Mouse (Mus musculus) gastrocnemius, postnatal 14 days (tissue): ENCODE data around the gene Atxn1. TPM values are rescaled to one million over a fixed set of nuclear protein-coding genes. Genes with fewer than 3 reads are reported as not detected.

Source experiments
- DNase-seq: peaks from one replicate; pipeline ENCODE4 v3.0.0; 2021; ENCODE audit warnings: mixed read lengths
- intact Hi-C: fragments of 180-260 bp; cut with DNase I; formaldehyde crosslinking; loops from one replicate; pipeline ENCODE4 v1.15.1; 2025; ENCODE audit warnings: low total_unique reads
- total RNA-seq, 2 experiments: library from RNA; stranded (reverse); gene quantifications; 2 replicates each; pipeline ENCODE4 v1.2.3; 2021

The Atxn1 gene
- total RNA-seq, 2 experiments from 2014 or later, result 23.5 to 23.8 TPM

GRCm38 (mm10) chr13:45530754-45531153 lies 434.1 kb downstream of the Atxn1 start:
- intact Hi-C loops, result no loop called here

DNA sequence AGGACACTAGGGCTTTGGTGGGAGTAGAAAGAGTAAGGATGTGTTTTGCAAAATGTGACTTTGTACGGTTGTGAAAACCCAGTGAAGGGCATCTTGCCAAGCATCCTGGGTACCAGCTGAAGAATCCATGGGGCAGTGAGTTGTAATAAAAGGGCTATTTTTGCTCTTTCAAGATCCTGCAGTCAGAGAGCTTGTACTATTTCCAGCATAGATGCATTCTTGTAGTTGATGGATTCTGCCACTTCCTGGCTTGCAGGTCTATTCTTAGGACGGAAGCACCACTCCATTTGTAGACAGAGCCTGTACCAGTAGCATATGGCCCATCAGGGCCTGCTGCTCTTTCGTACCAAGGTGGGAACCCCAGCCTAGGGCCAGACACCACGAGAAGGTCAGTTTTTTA lies 436.0 kb downstream of the Atxn1 start:
- intact Hi-C loops, result no loop called here
- DNase-seq, result no peak

More at GRCm38 (mm10) chr13:45530754-45531153, 434.1 kb downstream of the Atxn1 start:
- DNase-seq, result no peak

DNA sequence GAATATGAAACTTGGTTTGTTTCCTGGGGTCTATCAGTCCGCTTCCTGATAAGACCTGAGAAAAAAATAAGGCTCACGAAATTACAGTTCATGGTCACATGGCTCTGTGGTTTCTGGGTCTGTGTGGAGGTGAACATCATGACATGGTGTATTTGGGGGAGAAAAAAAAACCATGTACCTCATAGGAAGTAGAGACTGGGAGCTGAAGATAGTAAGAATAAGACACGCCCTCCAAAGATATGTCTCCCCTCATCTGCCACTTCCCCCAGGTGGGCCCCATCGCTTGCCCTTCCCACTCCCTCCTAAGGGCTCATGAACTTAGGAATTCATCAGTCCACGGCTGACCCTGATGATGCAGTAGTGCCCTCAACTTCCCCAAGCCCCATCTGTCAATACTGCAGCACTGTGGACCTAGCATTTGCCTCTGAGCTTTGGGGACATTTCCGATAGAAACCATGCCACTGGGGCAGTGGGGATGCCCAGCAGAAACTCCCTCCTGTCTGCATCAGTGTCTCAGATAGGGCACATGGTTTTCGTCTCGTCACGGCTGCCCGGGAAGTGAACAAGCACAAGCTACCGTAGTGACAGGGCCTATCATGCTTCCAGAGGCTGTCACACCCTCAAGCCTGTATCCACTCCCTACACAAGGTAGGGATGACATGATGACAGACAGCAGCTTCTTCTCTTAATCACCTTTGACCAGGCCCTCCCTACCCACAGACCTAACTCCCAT lies 437.4 kb downstream of the Atxn1 start:
- intact Hi-C loops, result no loop called here

DNA sequence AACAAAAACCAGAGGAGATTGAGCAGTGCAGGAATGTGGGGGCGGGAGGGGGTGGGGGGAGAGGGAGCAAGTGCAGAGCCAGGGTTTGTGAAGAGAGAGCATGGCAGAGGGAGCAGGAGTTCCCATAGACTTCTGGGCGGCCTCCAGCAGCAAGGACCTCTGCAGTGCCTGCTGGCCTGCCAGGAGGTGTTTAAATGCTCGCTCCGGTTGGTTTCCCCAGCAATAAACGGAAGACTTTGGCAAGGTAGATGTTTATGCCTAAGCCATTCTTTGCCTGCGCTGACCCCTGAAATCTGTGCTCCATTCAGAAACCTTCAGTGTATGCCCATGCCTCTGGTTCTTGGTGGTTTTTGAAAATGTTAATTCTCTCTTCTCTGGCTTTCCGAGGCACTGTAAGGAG lies 438.6 kb downstream of the Atxn1 start:
- intact Hi-C loops, result no loop called here
- no peak for DNase-seq

More for the DNA sequence above, 437.4 kb downstream of the Atxn1 start:
- DNase-seq, result no peak

- DNase-seq, result no peak
- intact Hi-C loops, result no loop called here
These were observed 439.9 kb downstream of the Atxn1 start for GRCm38 (mm10) chr13:45524791-45525435.

DNA sequence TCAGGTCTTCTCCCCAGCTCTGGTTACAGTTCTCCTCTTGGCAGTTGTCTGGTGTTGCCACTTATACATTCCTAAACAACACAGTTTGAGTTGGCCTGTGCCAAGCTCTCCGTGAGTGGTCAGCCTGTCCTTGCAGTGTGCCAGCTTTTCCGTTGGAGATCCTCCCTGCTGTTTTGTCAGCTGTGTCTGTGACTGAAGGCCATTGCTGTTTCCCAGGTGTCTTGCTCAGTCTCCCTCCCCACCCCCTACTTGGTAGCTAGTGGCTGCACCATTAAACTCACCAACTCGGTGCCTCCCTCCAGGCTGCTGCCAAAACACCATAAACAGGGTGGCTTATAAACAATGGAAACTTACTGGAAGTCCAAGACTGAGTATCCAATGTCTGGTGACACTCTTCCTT lies 440.5 kb downstream of the Atxn1 start:
- no peak for DNase-seq

GRCm38 (mm10) chr13:45516501-45517393 lies 448.1 kb downstream of the Atxn1 start:
- no peak for DNase-seq
- intact Hi-C loops, result no loop called here

More for the DNA sequence above, 440.5 kb downstream of the Atxn1 start:
- intact Hi-C loops, result no loop called here

DNA sequence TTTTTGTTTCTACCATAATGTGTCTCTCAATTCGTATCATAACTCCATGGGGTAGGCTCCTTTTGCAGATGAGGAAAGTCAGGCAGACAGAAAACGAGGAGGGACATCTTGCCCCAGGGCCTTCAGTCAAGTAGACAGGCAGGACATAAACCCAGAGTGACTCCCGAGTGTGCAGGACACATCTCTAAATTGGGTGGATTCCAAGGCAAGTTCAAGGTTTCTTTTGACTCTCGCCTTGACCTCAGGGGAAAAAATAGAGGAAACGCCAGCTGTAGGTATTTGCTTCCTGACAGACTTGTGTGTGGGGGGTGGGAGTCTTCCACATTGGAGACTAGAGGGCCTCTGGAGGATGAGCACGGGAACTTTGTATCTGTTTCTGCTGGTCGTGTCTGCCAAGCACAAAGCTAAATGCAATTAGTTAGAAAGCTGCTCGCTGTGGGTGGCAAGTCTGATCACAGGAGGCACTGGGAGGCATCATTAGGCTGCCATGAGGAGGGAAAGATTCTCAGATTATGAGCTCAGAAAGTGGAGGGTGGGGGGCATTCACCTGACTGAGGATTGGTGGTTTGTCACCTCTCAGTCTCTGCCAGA lies 449.9 kb downstream of the Atxn1 start:
- no peak for DNase-seq
- intact Hi-C loops, result no loop called here

- no peak for DNase-seq
- intact Hi-C loops, result no loop called here
These were observed 450.7 kb downstream of the Atxn1 start for GRCm38 (mm10) chr13:45514115-45514514.

GRCm38 (mm10) chr13:45513009-45513984 lies 451.5 kb downstream of the Atxn1 start:
- no peak for DNase-seq
- intact Hi-C loops, result no loop called here

- DNase-seq, result no peak
- intact Hi-C loops, result no loop called here
These were observed 452.3 kb downstream of the Atxn1 start for GRCm38 (mm10) chr13:45512531-45512930.

GRCm38 (mm10) chr13:45511706-45512435 lies 452.9 kb downstream of the Atxn1 start:
- DNase-seq, result no peak
- intact Hi-C loops, result no loop called here

GRCm38 (mm10) chr13:45509366-45509765 lies 455.4 kb downstream of the Atxn1 start:
- intact Hi-C loops, result no loop called here

GRCm38 (mm10) chr13:45508495-45508894 lies 456.3 kb downstream of the Atxn1 start:
- DNase-seq, result peak; percentile 69
- intact Hi-C loops, result no loop called here

More at GRCm38 (mm10) chr13:45509366-45509765, 455.4 kb downstream of the Atxn1 start:
- DNase-seq, result no peak

DNA sequence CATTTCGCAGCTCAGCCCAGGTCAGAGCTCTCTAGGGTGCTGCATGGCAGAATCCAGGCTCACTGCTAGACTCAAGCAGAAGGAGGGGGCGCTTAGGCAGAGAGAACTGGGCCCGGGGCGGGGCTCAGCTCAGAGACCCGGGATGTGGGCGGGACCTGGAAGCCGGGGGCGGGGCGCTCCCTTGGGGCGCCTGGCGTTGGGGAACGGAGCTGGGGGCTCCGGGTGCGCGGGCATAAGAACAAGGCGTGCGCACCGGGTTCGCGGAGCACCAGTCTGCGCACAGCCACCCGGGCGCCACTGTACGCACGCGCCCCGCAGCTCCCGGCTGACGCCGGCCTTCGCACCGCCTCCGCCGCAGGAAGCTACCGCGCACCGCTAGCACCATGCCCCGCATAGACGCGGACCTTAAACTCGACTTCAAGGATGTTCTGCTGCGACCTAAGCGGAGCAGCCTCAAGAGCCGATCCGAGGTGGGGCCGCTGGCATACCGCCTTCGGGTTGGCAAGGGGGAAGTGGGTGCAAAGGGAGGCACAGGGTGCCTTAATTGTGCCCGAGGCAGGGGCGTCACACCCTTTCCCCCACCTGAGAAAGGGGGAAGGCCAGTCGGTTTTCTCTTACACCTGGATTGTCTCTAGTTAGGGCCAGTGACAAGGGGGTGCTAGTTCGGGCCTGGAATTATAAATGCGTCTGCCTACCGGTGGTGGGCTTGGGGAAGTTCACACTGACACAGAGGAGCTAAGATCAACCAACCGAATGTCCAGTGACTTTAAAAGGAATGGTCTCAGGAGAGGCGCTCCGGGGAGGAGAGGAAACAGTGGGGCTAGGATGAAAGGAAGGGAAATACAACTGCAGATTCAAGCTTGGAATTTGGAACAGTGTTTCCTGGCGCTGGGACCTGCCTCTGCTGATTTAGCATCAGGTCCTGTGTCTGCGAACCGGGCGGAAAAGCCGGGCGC lies 457.3 kb downstream of the Atxn1 start, which contains the start of gene Gmpr:
Gene Gmpr, plus strand, starts transcription at position 171 of the 956 bp plus-strand sequence.
- intact Hi-C loops, result no loop called here
- peak; percentile 78 for DNase-seq

DNA sequence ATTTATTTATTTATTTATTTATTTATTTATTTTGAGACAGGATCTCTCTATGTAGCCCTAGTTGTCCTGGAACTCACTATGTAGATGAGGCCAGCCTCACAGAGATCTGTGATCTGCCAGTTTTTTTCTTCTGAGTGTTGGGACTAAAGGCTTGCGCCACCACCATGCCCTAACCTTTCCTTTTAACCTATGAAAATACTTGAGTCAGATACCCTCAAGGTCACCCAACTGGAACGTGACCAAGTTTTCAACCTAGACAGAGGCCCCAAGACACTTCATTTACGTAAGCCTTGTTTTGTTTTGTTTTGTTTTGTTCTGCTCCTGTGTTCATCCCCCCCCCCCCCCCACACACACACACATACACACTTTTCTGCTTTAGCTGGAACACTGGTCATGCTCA lies 459.3 kb downstream of the Atxn1 start:
- intact Hi-C loops, result no loop called here
- no peak for DNase-seq

DNA sequence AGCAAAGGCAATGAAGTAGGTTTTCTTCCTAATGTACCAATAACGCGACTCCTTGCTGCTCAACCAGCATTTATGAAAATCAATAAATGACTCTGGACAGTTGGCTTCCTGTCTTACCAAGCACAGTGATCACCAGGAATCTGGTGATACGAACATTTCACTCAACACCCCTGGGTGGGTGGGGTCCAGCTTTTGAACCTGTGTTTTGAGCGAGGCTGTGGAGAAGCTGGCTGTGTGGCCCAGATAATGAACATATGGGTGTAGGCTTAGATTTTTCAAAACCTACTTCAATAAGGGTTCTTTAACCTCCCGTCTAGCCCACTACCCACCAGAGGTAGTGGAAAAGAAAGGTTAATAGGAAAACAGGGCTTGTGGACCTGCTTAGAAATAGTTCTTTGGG lies 462.0 kb downstream of the Atxn1 start:
- intact Hi-C loops, result no loop called here
- DNase-seq, result no peak
